Mouse (Mus musculus) hindlimb bud, embryonic 11.5 days (tissue): ENCODE data around the gene Cfi.
A peak's percentile ranks its signal among the peaks of the same experiment; 100 is the strongest.

Source experiments
- DNase-seq: peaks from one replicate; pipeline ENCODE4 v3.0.0-alpha.2; 2012; ENCODE audit warnings: low read depth, low spot score; ENCODE audit errors: extremely low spot score

Gene Cfi

DNA sequence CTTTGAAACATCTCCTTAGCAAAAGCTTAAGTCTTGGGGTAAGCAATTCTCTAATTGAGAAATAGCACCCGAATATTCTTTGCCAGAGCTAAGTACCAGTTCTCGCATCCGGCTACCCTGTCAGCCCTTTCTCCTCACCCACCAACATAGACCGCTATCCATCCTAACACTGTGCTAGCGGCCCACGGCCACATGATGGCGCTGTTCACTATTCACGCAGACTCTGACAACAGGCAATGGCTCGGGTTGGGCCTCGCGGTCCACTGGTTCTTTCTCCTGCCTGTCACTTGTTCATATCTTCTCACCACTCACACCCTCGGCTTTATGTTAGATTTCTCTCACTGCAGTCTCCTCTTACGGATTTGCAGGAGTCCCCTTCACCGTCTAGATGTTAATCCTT is 28.0 kb downstream of the Cfi start:
- no peak for DNase-seq

DNA sequence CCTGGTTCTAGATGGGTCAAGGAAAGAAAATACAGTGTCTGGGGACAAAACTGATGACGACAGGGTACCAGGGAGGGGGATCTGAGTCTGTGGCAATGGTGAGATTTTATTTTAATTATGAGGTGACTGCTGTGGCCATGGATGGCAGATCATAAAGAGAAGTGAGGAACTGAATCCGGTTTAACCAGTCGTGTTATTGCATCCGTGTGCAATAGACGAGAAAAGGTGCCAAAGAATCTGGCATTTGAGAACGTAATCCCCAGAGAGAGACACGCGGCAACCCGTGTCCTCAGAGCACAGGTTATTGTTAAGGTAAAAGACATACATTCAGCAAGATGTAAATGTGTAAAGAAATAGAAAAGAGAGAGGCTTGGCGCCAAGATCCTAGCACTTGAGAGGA is 41.6 kb downstream of the Cfi start:
- DNase-seq = no peak

DNA sequence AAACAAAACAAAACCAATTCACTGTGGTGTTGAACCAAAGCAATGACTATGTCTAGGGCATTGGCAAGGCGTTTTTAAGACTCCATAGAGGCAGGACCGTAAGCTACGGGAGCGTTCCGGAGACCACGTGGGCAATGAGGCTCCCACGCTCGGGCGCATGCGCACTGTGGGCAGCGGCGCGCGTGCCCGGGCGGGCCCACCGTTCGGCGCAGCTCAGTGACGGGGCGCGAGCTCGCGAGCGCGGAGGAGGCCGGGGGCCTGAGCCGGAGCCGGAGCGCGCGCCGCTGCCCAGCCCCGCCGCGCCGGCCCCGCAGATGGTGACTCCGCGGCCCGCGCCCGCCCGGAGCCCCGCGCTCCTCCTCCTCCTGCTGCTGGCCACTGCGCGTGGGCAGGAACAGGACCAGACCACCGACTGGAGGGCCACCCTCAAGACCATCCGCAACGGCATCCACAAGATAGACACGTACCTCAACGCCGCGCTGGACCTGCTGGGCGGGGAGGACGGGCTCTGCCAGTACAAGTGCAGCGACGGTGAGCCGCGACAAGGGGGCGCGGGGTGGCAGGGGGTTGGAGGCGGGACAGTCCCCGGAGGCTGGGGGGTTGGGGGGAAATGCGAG is 42.8 kb downstream of the Cfi start, which contains the start of gene Pla2g12a:
TSS of gene Pla2g12a (plus strand) at position 202 of the 617 bp plus-strand sequence.
- DNase-seq = peak; percentile 66

DNA sequence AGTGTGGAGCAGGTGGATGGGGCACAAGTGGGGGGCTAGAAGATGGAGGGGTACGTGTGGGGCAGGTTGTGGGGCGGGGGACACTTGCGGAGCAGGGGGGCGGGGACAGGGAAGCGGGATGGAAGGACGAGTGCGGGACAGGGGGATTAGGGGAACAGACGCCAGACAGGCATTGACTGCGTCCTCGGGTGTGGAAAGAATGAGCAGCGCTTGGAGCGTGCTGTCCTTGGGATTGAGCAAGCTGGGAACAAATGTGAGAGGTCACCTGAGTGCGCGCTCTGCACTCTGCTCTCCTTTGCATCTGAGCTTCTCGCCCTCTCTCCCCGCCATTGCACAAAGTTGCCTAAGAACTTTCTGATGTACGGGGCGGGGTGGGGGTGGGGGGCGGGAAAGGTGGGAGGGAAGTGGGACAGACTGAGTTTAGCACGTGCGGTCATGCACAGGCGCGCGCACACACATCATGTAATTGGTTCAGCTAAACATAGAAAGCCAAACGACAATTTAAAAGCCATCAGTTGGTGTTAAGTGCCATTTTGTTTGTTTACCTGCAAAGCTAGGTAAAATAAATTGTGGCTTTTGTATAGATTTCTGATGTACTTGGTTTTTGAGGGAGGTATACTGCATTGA is 43.6 kb downstream of the Cfi start:
- DNase-seq = no peak

DNA sequence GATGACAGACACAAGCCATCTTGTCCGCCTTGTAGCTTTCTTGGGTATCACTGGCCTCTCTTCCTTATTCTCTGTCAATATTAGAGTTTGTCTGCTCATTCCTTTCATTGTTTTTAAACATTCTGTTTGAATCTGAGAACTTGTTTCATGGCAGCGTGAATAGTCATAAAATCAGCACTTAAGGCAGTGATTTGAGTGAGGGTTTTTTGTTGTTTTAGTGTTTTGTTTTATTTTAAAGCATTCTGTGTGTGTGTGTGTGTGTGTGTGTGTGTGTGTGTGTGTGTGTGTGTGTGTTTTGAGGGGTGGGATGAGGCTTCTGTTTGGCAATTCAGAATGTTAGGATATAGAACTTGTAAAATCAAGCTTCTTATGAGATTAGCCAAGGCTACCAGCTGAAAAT is 44.2 kb downstream of the Cfi start:
- DNase-seq = no peak

DNA sequence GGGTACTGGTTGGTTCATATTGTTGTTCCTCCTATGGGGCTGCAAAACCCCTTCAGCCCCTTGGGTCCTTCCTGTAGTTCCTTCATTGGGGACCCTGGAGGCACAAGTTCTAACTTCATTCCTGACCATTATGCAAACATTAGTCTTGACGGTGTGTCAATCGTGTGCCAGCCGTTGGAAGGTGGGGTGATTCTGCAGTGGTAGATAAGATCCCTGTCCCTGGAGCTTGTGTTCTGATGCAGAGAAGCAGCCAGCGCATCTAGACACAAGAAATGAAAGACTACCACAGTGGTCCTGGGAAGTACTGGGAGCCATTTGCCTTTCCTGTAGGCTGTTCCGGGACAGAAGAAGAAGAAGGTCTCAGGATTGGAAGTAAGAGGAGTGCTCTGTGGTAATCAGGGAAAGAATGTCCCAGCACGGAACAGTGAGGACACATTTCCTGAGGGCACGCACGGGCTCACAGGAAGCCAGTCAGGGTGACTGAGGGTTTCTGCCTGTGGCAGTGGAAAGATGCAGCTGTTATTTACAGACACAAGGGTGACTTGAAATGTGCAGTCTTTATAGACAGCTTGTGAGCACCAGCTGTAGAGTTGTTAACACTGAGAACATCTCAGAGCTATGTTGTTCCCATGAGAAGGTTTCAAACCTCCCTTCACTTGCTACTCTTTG is 45.4 kb downstream of the Cfi start:
- DNase-seq = no peak

DNA sequence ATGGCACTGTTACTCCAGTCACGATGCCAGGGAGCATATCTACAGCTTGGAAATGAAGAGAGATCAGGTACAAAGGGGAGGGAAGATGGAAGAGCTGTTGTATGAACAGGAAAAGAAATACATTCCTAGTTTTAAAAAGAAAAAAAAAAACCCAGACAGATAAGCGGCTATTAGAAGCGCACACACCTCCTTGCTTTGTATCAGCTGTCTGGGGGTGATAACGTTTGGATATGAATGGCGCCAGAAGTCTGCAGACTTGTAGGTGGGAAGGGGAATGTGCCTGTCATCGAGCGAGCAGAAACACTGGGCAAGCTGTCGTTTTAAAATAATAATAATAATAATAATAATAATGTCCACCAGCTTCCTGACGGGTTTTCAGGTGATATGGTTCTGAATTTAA is 49.9 kb downstream of the Cfi start:
- DNase-seq = no peak

DNA sequence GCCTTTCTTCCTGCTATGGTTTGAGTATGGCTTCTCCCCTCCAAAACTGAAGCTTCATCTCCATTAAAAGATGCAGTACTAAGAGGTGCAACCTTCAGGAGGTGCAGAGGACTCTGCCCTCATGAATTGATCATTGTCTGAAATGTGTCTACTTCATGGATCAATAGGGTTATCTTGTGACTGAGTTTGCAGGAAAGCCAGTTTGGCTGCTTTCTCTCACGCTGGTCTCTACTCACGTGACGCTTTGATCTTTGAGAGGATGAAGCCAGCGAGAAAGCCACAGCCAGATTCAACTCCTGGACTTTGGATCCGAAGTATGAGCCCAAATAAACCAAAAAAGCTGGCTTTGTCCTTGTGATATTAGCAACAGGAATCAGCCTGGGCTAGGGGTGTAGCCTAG is 50.7 kb downstream of the Cfi start:
- no peak for DNase-seq

DNA sequence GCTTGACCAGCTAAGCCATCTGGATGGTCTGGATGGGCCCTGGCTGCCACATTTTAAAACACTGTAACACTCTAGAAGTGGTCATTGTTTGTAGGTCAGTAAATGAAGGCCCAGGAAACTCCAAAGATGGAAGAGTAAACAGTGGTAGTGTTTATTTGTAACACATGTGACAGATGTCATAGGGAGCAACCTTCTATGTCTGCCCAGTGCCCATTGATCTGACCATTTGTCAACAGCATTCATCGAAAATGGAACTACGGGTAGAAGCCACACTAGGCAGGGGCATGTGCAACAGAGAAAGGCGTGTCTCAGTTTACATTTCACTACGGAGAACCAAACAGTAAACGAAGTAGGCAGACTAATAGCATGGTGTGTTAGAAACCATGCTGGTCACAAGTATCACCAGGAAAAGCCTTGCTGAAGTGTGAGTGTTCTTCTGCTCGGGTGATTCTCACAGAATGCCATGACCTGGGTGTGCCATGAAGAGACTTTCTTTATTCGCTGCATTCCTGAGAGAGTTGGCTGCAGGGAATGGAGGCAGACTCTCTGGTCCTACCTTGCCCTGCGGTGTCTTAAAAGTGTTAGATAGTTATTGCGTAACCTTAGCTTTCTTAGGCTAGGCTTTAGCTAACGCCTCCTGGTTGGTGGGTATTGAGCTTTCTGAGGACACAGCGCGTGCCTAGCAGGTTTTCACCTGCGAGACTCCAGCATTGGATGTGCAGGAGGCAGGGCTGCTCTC is 52.3 kb downstream of the Cfi start:
- no peak for DNase-seq

DNA sequence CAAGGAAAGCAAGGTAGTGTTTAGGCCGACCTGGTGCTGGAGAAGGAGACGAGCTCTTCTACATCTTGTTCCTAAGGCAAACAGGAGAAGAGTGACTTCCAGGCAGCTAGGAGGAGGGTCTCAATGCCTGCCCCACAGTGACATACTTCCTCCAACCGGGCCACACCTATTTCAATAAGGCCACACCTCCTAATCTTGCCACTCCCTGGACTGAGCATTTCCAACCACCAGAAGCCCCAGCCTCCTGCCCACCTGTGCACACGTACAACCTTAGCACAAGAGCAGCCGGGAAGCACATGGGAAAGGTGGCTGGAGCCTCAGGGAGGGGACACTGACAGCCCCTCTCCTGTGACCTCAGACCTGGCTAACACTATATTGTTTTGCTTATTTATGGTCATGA is 56.3 kb downstream of the Cfi start:
- no peak for DNase-seq

DNA sequence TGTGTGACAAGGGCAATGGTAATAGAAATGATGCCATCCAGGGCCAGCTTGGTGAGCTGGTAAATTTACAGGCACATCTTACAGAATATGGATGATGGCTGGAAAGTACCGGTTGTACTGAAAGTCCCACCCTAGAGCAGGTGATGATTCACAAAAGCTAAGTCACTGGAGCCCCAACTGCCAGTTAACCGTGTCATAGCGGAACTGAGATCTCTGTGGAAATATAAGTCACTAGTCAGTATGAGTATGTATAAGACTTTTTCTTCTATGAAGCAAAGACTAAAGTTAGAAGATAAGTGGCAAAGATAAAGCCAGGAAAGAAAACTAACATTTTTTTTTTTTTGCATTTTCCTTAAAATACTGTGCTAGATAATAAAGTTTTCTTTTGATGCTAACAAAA is 57.5 kb downstream of the Cfi start:
- DNase-seq = no peak

DNA sequence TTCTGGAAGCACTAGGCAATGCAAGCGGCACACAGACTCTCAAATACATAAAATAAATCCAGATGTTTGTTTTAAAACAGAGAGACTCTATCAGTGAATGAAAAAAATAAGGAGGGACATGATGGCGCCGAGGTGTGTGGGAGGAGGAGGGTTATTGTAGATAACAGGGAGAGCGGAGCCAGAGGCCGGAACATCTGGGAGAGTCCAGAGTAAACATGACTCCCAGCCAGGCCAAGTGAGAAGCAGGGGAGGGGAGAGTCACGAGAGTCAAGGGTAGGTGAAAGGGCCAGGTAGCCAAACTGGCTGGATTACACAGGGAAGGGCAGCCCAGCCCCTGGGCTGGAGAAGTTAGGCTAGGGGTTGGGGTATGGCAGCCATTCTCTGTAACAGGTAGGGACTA is 60.9 kb downstream of the Cfi start:
- DNase-seq = no peak

DNA sequence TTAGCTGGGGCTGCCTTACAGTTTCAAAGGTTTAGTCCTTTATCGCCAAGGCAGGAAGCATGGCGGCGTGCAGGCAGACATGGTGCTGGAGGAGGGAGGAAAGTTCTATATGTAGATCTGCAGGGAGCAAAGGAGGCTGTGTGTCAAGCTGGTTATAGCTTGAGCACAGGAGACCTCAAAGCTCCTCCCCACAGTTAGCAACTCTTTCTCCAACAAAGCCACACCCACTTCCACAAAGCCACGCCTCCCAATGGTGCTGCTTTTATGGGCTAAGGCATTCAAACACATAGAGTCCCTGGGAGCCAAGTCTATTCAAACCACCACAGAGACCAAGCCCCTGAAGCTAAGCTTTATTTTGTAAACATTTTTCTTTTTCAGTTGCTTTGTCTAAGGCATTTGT is 63.2 kb downstream of the Cfi start:
- DNase-seq = no peak

DNA sequence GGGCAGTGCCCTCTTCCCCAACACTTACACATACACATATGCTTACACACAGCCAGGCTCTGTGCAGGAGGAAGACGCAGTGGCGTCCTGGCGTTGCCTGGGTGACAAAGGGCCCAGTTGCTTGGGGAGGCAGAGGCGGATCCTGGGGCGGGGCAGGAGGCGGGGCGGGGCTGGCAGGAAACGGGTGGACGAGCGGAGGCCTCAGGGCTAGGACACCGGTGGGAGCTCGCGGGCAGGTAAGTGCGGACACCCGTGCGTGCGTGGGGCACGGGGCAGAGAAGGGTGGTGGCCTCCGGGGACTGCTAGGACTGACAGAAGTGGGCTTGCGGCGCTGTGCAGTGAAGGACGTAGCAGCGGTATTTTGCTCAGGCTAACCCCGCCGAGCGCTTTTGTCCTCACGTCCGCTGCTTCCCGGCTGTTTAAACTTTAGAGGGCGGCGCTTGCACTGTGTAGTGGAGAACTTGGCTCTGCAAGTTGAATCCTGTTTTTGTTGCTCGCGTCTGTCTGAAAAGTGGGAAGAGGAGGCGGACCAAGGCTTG is 65.7 kb downstream of the Cfi start, which contains the start of gene Casp6:
TSS of gene Casp6 (plus strand) at position 155 of the 539 bp plus-strand sequence.
- DNase-seq = peak; percentile 47

DNA sequence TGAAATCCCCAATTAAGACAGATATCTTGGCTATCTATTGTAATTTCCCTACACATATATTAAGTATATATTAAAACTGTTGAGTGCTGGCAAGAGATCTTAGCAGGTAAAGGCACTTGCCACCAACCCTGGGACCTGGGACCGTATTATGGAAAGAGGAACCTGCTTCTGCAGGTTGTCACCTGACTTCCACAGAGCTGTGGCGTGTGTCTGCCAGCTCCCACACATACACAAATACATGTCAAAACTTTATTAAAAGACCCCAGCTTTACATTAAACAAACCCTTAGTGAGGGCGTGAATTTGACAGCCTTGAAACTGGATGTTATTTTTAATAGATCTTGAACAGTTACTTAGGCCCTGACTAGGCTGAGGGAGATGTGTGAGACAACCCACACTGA is 67.7 kb downstream of the Cfi start:
- no peak for DNase-seq

DNA sequence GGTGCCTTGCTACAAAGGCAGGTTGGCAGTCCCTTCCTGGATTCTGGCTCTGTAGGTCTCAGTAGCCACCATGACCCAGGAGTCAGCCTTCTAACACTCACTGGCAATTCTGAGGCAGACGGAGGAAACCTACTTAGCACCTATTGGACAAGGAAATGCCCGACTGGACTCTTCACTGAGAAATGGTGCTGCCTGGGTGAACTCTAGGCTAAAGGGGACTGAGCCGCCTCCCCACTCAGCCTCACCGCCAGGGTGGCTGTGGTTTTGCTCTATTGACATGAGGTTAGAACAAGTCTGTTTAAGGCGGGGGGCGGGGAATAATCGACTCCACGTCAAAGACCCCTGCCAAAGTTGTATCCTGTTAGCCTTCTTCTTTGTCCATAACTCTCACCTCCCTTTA is 68.2 kb downstream of the Cfi start:
- DNase-seq = no peak

DNA sequence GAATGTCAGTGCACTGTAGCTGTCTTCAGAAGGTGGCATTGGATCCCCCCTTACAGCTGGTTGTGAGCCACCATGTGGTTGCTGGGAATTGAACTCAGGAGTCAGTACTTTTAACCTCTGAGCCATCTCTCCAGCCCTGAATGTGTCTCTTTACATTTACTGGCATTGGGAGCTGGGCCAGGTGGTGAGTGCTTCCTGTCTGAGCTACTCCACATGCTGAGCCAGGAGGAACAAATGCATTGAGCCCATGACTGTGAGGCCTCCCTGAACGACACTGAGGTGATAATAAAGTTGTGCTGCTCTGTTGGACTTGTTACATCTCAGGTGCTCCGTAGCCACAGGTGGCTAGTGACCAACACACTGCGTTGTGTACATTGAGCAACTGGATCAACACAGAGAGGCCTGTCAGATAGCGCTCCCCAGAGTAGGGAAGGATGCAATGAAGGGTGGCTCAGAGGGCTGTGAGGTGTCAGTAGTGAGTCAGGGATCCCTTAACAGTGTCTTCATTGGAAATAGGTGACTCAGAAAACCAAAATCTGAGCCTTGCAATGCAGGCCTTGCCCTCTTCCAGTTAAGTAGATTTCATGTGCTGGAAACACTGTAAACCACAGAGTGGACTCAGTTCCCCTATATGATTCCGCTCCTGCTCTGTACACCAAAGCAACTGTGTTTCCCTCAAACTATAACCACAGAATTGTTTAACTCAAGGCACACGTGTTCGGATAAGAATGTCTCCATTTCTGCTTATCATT is 68.9 kb downstream of the Cfi start:
- no peak for DNase-seq

DNA sequence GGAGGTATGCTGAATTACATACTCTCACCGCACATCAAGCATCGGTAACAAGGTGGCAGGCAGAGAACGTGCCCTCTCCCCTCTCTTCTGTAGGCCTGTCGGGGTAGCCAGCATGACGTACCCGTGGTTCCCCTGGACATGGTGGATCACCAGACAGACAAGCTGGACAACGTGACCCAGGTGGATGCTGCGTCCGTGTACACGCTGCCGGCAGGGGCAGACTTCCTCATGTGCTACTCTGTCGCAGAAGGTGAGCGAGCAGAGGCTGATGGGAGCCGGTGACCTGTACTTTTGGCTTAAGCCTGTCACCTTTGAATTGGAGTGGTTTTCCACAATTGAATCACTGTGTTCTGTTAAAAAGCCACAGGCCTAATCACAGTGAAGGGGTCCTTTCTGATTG is 76.3 kb downstream of the Cfi start:
- DNase-seq = no peak

DNA sequence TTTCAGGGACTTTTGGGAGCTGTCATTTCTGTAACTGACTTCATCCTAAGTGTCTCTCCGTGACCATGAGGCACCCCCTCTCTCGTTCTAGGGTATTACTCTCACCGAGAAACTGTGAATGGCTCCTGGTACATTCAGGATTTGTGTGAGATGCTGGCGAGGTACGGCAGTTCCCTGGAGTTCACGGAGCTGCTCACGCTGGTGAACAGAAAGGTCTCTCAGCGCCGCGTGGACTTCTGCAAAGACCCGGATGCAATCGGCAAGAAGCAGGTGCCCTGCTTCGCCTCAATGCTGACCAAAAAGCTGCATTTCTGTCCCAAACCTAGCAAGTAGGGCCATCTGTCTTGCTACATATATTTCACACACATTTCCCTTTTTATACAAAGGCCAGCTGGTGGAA is 77.6 kb downstream of the Cfi start:
- no peak for DNase-seq

DNA sequence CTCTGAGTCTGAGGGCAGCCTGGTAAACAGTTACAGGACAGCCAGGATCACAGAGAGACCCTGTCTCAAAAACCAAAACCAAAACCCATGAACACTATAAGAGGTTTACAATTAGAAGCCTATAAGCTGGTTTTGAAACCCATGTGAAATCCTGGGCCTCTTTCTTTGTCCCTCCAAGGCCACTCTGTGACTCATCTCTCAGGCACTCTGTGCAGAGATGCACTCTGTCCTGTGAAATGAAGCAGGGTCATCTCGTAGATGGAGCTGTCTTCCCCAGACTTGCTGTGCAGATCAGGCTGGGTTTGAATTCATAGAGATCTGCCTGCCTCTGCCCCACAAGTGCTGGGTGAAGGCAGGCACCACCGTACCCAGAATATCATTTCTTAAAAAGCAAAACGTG is 81.7 kb downstream of the Cfi start:
- DNase-seq = no peak

DNA sequence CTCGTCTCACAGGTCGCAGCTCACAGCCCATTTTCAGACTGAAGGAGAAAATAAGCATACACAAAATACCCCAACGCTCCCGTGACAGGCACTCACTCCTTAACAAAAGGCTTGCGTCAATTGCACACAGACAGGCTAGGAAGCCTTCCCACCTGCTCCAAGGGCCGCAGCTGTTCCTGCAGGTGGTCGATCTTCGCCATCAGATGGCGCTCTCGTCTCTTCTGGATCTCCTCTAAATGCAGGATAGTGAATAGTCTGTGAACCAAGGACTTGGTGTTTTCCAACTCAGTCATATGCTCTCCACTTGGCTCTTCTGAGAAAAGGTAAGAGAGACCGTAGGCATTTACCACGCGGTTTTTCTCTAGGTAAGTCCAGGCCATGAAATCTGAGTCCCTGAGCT is 82.8 kb downstream of the Cfi start:
- no peak for DNase-seq
